Mouse (Mus musculus) spleen, postnatal 4 days (tissue): ENCODE results near the gene Lpp.

ENCODE experiments used
- DNase-seq, 2 experiments: peaks; one replicate each; pipeline ENCODE4 v3.0.0; 2022; ENCODE audit warnings: low spot score in 2 of 2

Gene Lpp

DNA sequence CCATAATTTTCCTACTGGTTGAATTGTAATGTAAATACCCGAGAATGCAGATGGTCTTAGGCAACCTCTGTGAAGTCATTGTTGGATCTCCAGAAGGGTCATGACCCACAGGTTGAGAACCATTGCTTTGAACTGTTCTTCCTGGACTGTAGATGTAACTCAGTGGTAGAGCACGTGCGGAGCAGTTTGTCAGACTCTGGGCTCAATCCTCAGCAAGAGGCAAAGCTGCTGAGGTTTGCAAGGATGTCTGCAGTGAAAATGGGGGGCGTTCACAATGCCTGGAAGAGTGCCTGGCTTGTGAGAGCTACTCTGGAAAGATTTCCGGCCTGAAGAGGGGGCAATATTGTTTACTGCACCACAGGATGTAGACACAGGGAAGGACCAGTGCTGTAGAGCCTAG is 6.2 kb downstream of the Lpp start:
- DNase-seq = no peak

DNA sequence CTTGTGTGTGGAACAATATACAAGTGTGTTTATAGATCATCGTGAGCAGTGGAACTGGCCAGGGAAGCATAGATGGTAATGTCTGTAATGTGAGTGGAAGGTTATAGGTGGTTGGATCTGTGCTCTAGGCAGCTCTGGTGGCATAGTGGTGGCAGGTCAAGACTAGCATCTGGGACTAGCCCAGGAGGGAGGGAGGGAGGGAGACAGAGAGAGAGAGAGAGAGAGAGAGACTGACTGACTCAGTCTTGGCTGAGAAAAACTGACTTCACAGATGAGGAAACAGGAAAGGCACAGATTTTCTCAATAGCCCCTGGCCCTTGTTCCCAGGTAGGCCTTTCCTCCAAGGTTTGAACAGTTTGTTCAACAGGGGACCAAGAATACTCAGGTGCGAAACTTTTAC is 7.5 kb downstream of the Lpp start:
- no peak for DNase-seq

DNA sequence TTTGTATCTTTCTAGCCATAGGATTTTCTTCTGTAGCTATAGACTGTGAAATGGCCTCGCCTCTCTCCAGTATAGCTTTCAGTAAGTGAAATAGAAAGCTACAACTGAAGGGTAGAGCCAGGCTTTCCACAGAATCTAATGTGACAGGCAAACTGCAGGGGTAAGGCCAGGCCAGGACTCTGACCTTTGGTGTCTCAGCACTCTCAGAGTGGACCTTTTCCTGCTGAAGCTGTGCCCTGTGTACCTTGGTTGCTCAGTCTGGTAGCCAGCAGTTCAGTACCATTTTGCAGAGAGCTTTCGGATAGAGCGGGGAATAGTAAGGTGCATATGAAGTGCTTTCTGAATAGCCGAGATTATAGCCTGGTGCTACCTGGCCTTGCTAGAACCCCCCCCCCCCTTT is 9.5 kb downstream of the Lpp start:
- no peak for DNase-seq

DNA sequence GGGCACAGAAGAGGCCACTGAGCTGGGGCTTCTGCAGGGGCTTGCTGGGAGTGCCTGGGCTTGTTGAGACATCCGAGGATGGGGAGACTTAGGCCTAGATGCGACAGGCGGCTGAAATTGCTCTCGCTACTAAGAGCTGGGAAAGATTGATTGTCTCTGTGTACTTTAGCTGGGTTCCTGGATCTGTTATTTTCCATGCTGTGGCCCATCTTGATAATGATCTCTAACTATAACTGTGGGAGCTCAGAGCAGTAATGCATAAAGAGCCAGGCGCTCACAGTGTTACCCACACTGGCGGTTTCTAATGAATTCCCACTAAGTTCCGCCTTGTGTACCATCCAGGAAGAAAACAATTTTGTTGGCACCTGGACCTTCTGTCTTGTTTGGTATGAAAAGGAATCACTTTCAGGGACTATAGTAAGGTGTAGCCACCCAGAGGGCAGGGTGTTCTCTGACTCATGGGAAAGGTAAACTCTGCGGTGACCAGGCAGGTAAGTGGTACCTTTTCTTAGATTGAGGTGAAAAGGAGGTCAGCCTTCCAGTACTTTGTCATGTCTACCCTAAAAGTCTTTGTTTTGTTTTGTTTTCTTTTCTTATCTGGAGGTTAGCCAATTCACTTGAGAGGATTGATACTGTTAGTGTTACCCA is 10.6 kb downstream of the Lpp start:
- DNase-seq = no peak

DNA sequence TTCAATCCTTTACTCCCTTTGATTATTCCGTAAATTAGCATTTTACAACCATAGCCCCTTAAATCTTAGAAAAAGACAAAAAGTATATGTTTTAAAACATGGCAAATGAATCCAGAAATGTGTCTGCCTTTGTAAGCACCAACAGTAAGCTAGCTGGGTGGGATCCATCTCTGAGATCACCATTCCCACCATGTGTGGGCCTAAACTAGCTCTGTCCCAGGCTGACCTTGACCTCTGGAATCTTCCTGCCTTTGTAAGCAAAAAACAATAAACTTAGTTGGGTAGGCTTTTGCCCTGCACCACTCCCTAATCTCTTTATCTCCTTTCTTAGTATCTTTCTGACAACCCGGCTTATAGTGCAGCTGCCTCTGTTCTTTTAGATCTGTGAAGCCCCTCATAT is 13.2 kb downstream of the Lpp start:
- DNase-seq = no peak

DNA sequence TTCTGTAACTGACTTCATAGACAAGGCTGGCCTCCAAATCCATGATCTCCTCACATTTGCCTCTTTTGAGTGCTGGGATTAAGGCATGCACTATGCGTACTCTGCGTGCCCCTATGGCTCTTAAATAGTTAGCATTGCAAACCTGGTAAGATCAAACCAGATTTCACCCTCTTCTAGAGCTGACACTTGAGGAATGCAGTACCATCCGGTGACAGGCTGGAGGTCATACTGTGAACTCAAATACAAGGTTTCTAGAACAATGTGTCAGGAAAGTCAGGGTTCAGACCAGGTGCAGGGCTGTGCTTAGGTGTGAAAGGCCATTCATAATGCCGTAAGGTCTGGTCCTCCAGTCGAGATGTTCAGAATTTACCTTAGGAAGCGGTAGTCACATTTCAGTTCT is 18.0 kb downstream of the Lpp start:
- no peak for DNase-seq

DNA sequence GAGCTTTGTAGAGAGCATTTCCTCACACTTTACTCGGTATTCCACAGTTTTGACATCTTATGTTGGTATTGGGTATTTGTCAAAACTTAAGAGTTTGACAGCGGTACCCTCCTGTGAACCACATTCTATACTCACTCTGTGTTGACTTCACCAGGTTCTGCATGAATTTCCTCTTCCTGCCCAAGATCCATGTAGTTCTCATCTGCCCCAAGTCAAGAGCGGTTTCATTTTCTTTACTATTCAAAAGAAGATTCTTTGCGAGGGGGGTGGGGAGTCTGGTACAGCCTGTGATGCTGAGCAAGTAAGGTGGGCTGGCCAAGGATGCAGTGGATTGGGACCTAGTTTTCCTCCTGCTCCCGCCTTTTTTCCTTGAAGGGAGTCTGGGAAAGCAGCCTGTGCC is 18.9 kb downstream of the Lpp start:
- DNase-seq = no peak

DNA sequence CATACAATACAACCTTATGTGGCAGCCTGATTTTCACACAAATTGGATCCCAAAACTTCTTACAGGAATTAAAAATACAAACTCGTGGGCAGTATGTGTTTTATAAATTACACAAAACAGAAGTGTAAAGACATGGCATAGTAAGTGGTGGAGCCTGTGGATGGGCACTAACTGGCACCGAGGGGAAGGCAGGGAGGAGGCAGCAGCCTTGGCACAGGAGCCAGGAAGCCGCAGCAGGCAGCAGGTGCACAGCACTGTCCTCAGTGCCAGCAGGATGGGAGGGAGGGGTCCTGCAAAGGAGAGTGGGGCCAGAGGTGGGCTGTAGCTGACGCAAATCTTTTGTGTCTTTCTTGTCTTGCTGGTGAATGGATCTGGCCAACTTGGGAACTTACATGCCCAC is 19.8 kb downstream of the Lpp start:
- DNase-seq = no peak

DNA sequence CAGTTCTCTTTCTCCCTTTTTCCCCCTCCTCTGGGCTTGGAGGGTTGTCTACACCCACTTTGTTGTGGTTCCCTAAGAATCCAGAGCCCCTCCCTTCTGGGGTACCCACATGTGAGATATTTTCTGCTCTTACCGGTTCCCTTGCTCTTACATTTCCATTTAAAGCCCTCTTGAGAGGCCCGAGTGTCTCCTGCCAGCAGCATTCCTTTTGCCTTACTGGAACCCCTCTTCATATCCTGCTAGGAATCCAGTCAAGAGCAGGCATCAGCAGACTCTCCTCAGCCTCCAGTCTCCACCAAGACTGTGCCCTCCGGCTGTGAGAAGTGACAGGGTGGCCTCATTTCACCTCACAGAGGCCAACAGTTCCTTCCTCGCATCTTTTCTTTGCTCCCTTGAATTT is 24.7 kb downstream of the Lpp start:
- DNase-seq = no peak

DNA sequence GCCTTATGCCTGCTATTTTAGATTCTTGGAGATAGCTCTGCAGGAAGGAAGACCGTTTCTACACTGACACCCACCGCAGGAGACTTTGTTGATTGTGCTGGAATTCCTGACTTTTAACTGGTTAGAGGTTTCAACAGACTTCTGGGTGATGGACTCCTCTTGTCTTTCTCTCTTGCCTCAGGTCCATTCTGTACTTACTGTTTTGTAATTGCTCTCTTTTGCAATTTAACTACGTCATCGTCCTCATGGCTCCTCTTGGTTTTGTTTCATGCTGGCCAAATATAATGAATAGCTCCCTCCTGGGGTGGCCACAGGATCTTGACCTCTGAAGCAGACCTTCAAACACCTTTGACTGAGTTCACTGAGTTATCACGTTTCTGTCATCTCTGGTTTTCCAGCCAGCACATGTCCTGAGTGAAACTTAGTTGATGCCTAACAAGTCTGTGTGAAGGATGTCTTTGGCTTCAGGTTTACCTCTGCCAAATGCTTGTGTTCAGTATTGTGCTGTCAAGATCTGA is 27.4 kb downstream of the Lpp start:
- no peak for DNase-seq

DNA sequence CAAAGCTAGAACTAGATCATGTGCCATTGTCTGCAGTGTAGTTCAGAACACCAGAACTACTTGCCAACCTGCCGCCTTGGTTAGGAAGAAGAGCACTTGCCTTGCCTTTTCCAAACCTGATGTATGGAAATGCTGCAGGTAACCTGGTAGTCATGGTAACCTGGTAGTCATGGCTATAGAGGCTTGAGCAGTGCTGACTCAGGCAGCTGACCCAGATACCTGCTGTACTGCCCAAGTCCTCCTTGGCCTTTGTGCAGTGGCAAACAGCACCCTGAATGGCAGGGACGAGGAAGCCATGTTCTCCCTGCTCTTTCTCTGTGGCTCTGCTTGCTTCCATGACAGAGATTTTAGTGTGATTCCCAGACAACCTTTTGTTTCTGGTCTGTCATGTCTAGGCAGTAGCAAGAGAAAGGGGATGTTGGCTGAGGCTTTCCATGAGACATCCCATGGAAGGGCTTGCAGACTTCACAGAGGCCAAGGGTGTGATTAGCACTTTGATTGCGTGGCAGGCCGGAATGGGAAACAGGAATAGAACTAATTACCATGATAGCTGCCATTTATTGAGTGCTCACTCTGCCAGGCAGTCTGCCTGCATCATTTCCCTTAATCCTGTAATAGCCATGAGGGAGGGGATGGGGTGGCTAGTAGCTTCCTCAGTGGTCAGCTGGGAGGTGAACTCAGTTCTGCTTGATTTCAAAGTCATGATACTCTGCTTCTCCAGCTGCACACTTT is 28.5 kb downstream of the Lpp start:
- no peak for DNase-seq

DNA sequence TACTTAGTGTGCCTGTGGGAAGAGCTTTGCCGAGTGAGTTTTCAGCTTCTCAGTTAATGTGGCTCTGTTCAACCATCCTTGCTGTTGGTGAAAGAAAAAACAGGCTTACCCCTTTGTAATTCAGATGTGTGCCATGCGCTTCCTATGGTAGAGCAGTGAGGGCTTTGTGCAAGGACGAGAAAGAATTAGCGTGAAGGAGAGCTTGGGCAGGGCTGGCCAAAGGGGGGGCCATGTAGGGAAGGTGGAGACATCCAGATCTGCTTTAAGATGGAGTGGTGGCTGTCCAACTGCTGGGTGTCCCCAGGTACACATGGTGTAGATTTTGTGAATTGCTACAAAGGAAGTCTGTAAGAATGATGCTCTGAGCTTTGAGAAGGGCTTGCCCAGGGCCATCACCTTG is 29.9 kb downstream of the Lpp start:
- no peak for DNase-seq

DNA sequence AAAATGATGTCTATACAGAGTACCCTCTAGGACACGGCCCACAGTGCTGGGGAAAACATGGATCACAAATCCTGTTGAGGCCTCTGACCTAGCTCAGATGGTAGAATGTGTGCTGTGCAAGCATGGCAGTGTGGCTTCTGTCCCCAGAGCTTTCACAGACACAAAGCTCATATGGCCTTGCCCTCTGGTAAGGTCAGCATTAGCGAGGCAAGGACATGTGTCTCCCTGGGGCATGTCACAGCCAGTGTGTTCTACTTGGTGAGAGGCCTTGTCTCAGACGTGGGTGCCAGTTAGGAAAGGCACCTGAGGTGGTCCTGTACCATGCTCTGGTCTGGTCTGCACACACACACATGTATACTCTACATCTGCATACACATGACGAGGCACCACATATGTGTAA is 30.4 kb downstream of the Lpp start:
- no peak for DNase-seq

DNA sequence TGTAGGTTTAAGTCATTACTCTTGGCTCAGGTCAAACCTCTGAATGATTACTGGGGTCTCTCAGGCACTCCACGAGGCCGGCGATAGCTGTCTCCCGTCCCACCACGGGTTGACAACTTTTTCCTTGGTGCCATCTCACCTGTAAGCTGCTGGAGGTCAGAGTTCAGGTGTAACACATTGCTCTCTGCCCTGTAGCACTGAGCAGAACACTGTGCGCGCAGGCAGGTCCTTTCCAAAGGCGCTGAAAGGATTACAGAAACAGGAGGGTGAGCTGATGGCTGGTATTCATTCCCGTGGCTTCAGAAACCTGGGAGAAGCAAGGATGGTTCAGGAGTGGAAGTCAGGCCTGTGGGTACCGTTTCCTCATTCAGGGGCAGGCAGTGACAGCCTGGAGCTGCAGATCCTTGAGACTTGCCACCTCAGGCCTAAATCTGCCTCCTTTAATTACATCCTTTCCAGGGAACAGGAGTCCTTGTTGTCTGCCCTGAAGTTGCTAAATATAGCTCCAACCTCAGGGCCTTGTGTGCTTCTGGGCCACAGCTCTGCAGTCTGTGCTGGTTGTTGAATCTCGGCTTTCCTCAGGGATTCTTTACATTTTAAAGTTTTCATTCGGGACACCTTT is 31.2 kb downstream of the Lpp start:
- DNase-seq = no peak

DNA sequence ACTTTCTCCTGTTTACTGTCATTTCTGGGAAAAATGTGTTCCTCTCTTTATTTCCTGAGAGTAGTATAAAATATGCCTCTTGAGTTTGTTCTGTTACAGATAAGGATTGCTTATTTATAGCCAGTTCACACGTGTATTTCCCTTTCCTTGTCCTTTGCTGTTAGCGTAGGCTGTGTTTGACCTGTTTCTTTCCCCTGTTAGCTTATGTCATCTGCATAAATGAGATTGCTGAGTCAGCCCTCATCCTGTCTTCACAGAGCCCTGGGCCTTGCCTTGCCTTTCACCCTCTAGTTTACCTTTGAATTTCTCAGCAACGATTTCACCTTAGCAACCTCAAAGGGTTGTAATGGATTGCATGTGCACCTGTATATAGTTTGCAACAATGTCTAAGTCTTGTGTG is 32.5 kb downstream of the Lpp start:
- DNase-seq = no peak

DNA sequence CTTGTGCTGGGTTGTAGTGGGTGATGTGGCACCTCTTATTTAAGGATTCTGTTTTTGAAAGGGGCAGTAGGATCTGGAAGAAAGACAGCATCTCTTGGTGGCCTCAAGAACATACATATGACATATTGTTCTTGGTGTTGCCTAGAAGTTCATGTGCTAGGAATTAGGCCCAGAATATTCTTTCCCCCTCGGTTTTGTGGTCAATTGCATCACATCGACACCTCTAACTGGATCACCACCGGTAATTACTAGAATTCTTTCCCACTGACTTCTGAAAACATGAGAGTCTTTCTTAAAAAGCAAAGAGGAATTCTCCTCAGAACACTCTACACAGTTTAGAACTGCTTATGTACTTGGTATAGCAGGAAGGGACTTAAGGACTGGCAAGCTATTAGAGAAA is 34.3 kb downstream of the Lpp start:
- no peak for DNase-seq

DNA sequence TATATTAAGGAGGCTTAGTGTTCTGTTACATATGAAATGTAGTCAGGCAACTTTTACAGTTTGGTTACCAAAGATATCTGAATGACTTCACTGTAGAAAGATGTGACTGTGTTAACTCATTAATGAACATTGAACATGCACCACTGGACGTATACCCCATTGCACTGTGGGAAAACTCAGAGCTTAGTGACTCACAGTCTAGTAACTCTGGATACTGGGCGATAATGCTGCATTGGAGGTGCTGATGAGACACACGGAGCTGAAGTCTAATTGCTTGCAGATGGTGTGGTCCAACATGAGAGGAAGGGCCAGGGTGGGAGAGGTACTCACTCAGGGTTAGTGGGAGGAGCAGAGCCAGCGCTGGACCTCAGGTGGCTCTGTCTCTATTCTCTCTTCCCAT is 34.7 kb downstream of the Lpp start:
- no peak for DNase-seq

DNA sequence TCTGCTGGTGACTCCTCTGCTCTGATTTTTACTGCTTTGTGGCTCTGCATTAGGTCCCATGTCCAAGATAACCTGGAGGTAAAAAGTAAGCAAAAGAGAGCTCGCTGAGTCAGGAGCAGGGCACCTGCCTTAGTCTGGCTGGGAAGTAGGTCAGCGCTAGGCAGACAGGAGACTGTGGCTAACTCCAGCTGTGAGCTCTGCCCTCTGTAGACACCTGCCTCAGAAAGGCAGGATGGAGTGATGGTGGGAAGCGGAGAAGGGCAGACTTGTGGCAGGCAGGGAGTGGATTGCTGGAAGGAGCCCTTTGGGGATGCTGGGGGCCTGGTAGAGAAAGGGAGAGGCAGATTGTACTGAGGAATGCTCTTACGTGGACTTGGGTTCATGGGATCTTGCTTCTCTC is 35.4 kb downstream of the Lpp start:
- no peak for DNase-seq

DNA sequence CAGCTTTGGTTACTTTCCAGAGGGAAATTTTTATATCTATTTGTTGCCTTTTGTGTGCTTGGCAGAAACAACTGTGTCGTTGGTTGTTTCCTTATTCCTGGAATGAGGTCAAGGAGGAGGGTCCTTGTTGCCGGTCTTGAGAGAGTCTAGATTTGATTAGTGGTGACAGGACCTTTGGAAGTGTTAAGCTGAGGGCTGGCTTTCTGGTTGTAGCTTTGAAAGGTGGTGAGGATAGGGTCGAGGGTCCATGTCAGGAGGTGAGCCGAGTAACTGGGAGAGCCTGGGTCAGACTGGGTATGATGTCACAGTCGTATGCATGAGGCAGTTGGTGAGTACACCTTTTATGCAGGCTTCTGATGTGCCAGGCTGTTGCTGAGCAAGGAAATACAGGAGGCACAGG is 36.4 kb downstream of the Lpp start:
- DNase-seq = no peak

DNA sequence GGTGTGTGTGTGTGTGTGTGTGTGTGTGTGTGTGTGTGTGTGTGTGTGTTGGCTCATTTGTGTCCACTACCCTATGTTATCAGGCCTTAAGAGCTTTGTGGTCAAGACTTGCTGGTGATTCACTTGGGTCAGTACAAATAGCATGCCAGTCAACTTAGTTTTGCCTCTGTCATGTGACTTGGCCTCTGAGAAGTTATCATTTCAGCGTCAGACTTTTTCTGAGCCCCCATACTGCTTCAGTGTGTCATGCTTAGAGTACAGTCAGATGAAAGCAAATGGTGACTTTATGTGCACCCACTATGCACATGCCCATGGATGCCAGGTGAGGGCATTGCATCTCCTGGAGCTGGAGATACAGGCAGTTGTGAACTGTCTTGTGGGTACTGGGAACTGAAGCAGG is 38.5 kb downstream of the Lpp start:
- no peak for DNase-seq

DNA sequence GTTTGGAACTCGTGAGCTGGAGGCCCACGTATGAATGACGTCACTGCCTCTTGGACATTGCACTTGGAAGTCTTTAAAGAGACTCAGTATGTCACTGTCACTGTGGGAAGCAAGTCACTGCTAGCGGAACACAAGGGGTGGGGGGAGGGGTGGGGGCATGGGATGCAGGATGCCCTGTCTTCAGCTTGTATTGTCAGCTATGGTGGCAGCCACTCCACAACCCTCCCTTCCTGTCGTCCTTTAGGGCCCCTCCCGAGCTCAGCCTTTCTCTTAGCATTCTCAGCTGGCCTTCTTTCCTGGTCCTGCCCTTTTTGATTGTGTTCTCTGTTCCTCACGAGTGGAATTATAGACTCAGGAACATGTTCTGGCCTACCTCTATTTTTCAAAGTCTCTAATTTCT is 40.3 kb downstream of the Lpp start:
- no peak for DNase-seq

DNA sequence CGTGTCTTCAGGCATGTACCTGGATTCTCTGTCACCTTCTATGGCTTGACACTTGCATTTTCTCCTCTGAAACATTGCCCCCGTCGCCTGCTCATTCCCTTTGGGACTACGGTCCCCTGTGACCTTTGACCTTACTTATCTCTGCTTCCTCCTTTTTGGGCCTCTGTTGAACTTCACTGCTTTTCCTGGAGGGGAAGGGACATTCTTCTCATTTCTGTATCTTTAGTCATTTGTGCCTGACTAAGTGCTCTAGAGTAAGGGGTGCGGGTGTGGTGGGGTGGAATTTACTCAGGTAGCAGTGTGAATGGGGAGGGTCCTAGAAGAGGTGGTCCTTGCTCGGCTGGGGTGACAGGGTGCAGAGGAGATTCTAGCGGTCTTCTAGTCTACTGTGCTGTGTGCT is 40.7 kb downstream of the Lpp start:
- no peak for DNase-seq

DNA sequence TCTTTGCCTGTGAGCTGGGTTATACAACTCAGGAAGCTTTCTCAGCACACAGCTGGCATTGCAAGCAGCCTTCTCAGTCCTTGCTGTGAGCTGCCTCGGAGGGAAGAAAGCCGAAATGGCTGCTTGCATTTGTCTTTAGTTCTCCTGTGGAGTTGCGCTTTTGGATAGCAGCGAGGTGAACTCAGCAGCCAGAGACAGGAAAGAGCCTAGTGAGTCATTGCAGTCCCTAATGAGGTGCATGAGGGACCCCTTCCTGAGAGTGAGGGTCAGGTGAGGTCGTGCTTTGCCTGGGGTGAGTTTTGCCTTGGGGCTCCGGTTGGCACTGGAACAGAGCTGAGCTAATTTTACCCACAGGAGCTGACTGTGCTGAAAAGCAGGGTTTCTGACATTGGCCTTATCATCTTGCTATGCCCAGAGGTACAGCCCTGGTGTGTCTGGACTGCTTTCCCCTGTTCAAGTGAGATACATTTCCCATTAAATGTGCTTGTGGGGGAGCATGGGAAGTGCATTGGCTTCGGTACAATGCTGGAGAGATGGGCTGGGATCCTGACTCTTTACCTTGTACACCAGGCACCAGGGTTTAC is 41.3 kb downstream of the Lpp start:
- DNase-seq = no peak
